Mouse (Mus musculus): Measurements from ENCODE around the gene Tbc1d14. TPM values are rescaled to one million over a fixed set of nuclear protein-coding genes. Genes with fewer than 3 reads are reported as not detected.
A peak's percentile ranks its signal among the peaks of the same experiment; 100 is the strongest.

The Tbc1d14 gene
- polyA plus RNA-seq, 1 experiment: not detected

DNA sequence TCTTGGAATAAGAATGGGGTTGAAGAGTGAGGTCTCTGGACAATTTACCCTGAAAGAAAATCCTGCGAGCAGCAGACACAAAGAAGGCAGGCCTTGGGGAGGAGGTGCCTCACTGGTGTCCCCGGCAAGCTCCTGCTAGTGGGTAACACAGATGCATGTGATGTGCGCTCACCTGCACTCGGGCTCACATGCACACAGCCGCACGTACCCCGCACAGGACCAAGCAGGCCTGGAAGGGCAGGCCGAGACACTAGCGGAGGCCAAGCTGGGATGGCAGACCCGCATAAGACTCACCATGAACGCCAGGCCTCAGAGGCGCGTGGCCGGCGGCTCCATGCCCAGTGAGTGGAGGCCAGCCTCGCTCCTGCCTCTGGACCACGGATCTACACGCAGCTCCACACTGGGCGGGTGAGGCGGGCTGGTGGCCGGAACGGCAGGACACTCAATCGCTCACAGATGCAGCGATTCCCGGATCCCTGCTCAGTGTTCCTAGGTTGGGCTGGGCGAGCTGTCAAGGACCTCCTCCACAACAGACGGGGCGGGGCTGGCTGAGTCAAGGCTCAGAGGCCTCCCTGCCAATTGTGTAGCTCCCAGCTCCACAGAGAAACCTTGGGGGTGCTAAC is 62.8 kb downstream of the Tbc1d14 start:
- Histone ChIP-seq H3K4me1 (ENCODE audit: control insufficient read depth, insufficient read depth, low read length) (peaks cover 14% of the 10 kb centered on the region), H3K4me3 (ENCODE audit: insufficient read depth, low read depth, low read length) (peak overlapping the region; percentile 98), H3K27ac (ENCODE audit: insufficient read depth, low read depth, low read length) (peak overlapping the region; percentile 82)
- under 1% methylated on average over 28 of the region's 28 CpGs for WGBS
- TF ChIP-seq POLR2A (IDR thresholded peaks at IDR 0.05; ENCODE audit: insufficient read depth, low read depth, low read length) (peak; percentile 64; the same call in 1 of the 2 replicates), CTCF (IDR thresholded peaks at IDR 0.05; ENCODE audit: insufficient read depth, low read depth, low read length) (no peak)

DNA sequence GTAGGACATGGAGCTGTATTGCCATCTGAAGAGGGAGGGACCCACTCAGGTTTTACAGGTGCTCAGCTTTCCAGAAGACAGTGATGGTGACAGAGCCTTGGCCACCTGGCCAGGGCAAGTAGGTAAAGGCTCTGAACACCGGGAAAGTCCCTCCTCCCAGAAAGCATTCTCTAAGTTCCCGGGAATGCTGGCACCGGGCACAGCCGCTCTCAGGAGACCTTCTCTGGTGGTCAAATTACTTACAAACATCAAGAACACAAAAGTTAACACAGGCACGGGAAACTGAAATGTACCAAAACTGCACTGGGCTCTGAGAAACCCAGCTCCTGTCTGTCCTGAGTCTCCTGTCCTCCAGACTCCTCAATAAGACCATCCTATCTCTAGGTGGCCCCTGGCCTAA is 63.4 kb downstream of the Tbc1d14 start:
- H3K4me3 ChIP-seq (ENCODE audit: insufficient read depth, low read depth, low read length): peak overlapping the region; percentile 98
- no peak overlapping the region for H3K27ac ChIP-seq (ENCODE audit: insufficient read depth, low read depth, low read length)
- H3K4me1 ChIP-seq (ENCODE audit: control insufficient read depth, insufficient read depth, low read length): peaks cover 16% of the 10 kb centered on the region
- WGBS: 2% methylated on average over 5 of the region's 5 CpGs
- no peak for TF ChIP-seq CTCF (IDR thresholded peaks at IDR 0.05; ENCODE audit: insufficient read depth, low read depth, low read length)

DNA sequence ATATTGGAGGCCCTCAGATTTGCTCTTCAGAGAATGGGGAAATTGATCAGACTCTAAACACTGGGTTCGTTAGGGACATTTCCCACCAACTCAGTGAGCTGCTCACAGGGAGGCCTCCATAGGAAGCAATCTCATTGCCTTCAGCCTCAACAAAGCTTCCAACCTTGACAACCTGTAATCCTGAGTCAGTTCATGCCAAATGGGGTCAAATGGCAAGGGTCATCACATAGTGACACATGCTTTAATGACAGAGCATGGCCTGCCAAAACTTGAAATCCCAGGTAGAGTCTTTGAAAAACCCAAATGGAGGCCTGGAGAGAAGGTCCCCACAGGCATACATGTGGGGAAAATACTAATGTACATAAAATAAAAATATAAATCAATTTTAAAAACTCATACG is 66.2 kb downstream of the Tbc1d14 start:
- no peak overlapping the region for H3K27ac ChIP-seq (ENCODE audit: insufficient read depth, low read depth, low read length)
- WGBS: 75% methylated on average over 2 of the region's 2 CpGs
- no peak for TF ChIP-seq CTCF (IDR thresholded peaks at IDR 0.05; ENCODE audit: insufficient read depth, low read depth, low read length)
- TF ChIP-seq POLR2A (IDR thresholded peaks at IDR 0.05; ENCODE audit: insufficient read depth, low read depth, low read length): no peak
- H3K4me1 ChIP-seq (ENCODE audit: control insufficient read depth, insufficient read depth, low read length): peaks cover 16% of the 10 kb centered on the region
- H3K4me3 ChIP-seq (ENCODE audit: insufficient read depth, low read depth, low read length): no peak overlapping the region

DNA sequence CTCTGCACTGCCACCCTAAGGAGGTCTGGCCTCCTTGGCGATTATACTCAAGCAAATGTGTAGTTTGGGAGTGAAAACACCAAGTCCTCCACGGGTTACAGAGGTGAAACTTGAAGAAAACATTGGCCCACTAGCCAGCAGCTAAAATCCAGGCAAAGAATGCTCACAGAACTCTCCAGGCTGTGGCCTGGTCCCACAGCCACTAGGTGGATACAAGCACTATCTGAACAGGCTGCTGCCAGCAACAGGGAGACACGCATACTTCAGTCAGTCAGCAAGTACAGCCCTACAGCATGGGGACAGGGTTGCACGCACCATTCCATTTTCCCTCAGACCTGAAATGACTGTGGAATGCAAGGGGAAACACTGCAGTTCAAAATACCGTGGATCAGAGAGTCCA is 66.8 kb downstream of the Tbc1d14 start:
- no peak overlapping the region for H3K27ac ChIP-seq (ENCODE audit: insufficient read depth, low read depth, low read length)
- TF ChIP-seq POLR2A (IDR thresholded peaks at IDR 0.05; ENCODE audit: insufficient read depth, low read depth, low read length): no peak
- TF ChIP-seq CTCF (IDR thresholded peaks at IDR 0.05; ENCODE audit: insufficient read depth, low read depth, low read length): no peak
- H3K4me1 ChIP-seq (ENCODE audit: control insufficient read depth, insufficient read depth, low read length): peaks cover 16% of the 10 kb centered on the region
- 73% methylated on average over 5 of the region's 5 CpGs for WGBS
- no peak overlapping the region for H3K4me3 ChIP-seq (ENCODE audit: insufficient read depth, low read depth, low read length)

DNA sequence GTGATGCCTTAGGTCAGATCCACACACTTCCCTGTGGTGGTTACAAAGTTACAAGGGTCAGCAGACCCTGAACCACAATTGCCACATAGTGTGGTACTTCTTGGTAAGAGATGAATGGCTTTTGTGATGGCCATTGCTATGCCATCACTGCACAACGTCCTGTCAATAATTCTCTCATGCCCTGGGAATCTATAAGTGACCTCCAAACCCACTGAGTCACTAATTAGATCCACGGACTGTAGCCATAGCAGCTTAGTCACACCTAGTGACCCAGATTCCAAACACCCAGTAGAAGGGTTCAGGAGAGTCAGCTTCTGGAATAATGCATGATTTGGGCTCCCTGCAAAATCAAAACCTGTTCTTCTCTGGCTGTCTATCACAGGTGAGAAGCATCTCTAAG is 67.9 kb downstream of the Tbc1d14 start:
- peaks cover 16% of the 10 kb centered on the region for H3K4me1 ChIP-seq (ENCODE audit: control insufficient read depth, insufficient read depth, low read length)
- TF ChIP-seq CTCF (IDR thresholded peaks at IDR 0.05; ENCODE audit: insufficient read depth, low read depth, low read length) (no peak), POLR2A (IDR thresholded peaks at IDR 0.05; ENCODE audit: insufficient read depth, low read depth, low read length) (no peak)
- no peak overlapping the region for H3K4me3 ChIP-seq (ENCODE audit: insufficient read depth, low read depth, low read length)
- H3K27ac ChIP-seq (ENCODE audit: insufficient read depth, low read depth, low read length): no peak overlapping the region
- 52% methylated on average over 2 of the region's 2 CpGs for WGBS

DNA sequence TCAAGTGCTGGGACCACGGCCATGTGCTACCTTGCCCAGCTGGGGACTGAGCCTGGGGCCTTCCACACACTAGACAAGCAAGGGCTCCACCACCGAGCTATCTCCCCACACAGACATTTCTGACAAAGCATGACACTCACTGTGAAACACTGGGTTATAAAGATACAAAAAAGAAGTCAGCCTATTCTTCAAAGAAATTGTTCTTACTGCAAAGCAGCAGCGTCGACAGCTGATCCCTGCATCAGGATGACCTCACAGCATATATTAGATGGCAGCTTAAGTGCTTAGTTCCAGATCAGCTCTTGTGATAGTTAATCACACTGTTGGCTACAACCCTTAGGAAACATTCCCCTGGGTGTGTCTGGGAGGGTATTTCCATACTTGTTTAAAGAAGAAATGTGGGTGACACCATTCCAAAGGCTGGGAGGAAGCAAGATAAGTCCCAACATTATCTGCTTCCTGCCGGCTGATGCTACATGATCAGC is 69.8 kb downstream of the Tbc1d14 start:
- H3K4me3 ChIP-seq (ENCODE audit: insufficient read depth, low read depth, low read length): no peak overlapping the region
- H3K4me1 ChIP-seq (ENCODE audit: control insufficient read depth, insufficient read depth, low read length): peaks cover 10% of the 10 kb centered on the region; the same call in 1 of the 2 replicates
- 86% methylated on average over 5 of the region's 5 CpGs for WGBS
- no peak overlapping the region for H3K27ac ChIP-seq (ENCODE audit: insufficient read depth, low read depth, low read length)
- TF ChIP-seq POLR2A (IDR thresholded peaks at IDR 0.05; ENCODE audit: insufficient read depth, low read depth, low read length) (no peak), CTCF (IDR thresholded peaks at IDR 0.05; ENCODE audit: insufficient read depth, low read depth, low read length) (no peak)

DNA sequence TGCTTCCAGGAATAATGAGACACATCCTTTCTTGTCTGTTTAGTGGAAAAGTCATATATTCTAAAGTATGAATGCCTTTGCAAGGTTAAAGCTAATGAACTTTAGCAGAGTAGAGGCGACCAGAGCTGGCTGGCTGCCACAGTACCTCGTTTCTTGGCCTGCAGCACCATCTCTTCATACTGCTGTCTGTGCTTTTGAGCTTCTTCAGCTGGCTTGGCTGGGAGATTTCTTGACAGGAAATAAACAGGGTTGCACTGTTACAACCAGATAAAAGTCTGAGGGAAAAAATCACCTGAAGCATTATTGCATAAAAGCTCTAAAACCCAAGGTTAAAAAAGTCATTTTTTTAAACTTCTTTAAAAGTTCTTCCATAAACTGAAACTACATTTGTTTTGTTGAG is 70.3 kb downstream of the Tbc1d14 start:
- TF ChIP-seq CTCF (IDR thresholded peaks at IDR 0.05; ENCODE audit: insufficient read depth, low read depth, low read length): no peak
- no peak for TF ChIP-seq POLR2A (IDR thresholded peaks at IDR 0.05; ENCODE audit: insufficient read depth, low read depth, low read length)

DNA sequence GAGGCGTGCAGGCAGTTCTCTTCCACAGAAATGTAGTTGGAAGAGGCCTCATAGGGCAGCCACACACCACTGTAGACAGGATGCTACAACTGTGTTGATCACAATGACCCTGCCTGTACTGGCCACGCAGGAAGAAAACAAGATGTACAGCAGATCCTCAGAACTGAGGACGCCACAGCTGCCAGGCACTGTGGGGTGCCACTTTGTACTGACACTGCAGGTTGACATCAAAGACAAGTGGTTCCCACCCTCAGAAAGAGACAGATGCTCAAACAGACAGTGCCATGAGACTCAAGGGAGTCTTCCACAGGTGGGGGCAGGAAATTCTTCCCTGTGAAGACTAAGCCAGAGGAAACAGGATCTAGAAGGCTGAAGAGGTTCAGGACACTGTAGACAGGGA is 73.3 kb downstream of the Tbc1d14 start:
- H3K4me1 ChIP-seq (ENCODE audit: control insufficient read depth, insufficient read depth, low read length): 0 out of 2 replicates have a peak, but pooled peaks cover under 1% of the 10 kb centered on the region
- no peak overlapping the region for H3K4me3 ChIP-seq (ENCODE audit: insufficient read depth, low read depth, low read length)
- H3K27ac ChIP-seq (ENCODE audit: insufficient read depth, low read depth, low read length): no peak overlapping the region
- TF ChIP-seq POLR2A (IDR thresholded peaks at IDR 0.05; ENCODE audit: insufficient read depth, low read depth, low read length): no peak
- TF ChIP-seq CTCF (IDR thresholded peaks at IDR 0.05; ENCODE audit: insufficient read depth, low read depth, low read length): no peak
- WGBS: 73% methylated on average over 3 of the region's 3 CpGs

More for the DNA sequence above, 70.3 kb downstream of the Tbc1d14 start:
- Histone ChIP-seq H3K4me1 (ENCODE audit: control insufficient read depth, insufficient read depth, low read length) (peaks cover 7% of the 10 kb centered on the region; the same call in 1 of the 2 replicates), H3K27ac (ENCODE audit: insufficient read depth, low read depth, low read length) (no peak overlapping the region), H3K4me3 (ENCODE audit: insufficient read depth, low read depth, low read length) (no peak overlapping the region)
- 26% methylated on average over 2 of the region's 2 CpGs for WGBS

DNA sequence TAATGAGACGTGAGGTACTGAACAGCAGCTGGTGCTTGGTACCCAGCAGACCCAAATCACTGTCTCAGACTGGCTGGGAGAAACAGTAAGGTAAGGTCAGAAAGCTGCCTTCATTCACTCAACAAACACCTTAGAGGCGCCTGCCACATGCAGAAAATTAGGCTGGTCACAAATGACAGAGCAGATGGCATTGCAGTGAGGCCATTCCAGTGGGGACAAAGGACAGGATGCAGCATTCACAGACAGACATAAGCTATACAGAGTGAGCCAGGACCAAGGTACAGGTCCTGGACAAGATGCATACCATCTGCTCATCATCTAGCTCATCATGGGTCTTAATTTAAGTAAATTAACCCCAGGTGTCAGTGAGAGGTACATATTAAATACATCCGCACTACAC is 75.5 kb downstream of the Tbc1d14 start:
- no peak overlapping the region for H3K4me3 ChIP-seq (ENCODE audit: insufficient read depth, low read depth, low read length)
- no peaks in the 10 kb centered on the region for H3K4me1 ChIP-seq (ENCODE audit: control insufficient read depth, insufficient read depth, low read length)
- H3K27ac ChIP-seq (ENCODE audit: insufficient read depth, low read depth, low read length): no peak overlapping the region
- 82% methylated on average over 3 of the region's 3 CpGs for WGBS
- no peak for TF ChIP-seq CTCF (IDR thresholded peaks at IDR 0.05; ENCODE audit: insufficient read depth, low read depth, low read length)
- no peak for TF ChIP-seq POLR2A (IDR thresholded peaks at IDR 0.05; ENCODE audit: insufficient read depth, low read depth, low read length)

Data from olfactory bulb, adult 2 months (tissue).